Mouse (Mus musculus) megakaryocyte, embryonic 14.5 days (primary cell): ENCODE results near the gene N4bp1.

Source experiments
- FLI1 ChIP-seq: IDR thresholded peaks from 2 replicates; pipeline ENCODE4 v1.6.1; 2012; ENCODE audit warnings: low read length, inconsistent platforms, mixed read lengths
- GATA1 ChIP-seq: IDR thresholded peaks from 3 replicates; pipeline ENCODE4 v1.6.1; 2012; ENCODE audit warnings: mixed read lengths, low read length, inconsistent platforms, borderline replicate concordance

DNA sequence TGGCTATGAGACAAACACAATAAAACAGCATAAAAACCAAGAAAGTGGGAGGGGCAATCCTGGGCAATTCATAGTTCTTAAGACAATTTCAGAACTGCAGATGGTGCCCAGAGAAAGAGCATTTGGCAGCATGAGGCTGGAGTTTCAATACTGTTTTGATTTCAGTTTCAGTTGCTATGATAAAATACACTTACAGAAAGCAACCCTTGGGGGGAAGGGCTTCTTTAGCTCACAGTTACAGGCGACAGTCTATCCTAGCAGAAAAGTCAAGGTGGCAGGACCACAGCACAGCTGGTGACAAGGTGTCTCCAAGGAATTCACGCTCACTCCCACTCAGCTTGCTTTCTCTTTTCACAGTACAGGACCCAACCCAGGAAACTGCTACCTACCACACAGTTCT is 14.3 kb downstream of the N4bp1 start:
- TF ChIP-seq GATA1 (no peak), FLI1 (no peak)
